Mouse (Mus musculus) layer of hippocampus, postnatal 14 days (tissue): Measurements from ENCODE around the gene Jph2. TPM values are rescaled to one million over a fixed set of nuclear protein-coding genes. Genes with fewer than 3 reads are reported as not detected.
A peak's percentile ranks its signal among the peaks of the same experiment; 100 is the strongest.
"Not testable (repeated sequence)": the region's sequence is repeated elsewhere in the genome, so short reads cannot be mapped to it uniquely, and the experiment has no call there.

Experiments used
- DNase-seq, 2 experiments: peaks; one replicate each; pipeline ENCODE4 v3.0.0; 2021 to 2022; ENCODE audit warnings: low spot score in 2 of 2, mixed read lengths in 1 of 2
- total RNA-seq, 2 experiments: library from RNA; stranded (reverse); gene quantifications; 2 replicates each; pipeline ENCODE4 v1.2.3; 2021

The Jph2 gene
- total RNA-seq, 2 experiments from 2014 or later, result 0.46 to 0.64 TPM

DNA sequence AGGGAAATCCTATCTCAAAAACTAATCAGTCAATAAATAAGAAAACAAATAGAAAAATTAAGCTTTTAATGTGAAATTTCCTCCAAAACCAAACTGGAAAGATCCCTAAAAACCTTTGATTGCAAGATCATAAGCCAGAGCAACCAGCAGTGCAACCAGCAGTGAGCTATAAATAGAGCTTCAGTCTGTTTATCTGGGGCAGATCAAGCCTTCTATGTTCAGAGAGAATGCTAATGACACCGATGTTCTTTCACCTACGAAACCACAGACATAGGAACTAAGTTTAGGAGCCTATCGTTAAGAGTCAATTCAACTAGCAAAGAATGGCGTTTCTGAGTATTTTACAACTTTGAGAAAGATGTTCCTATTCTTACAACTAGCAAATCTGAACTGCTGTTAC is 14.0 kb upstream of the Jph2 start:
- DNase-seq, result no peak

DNA sequence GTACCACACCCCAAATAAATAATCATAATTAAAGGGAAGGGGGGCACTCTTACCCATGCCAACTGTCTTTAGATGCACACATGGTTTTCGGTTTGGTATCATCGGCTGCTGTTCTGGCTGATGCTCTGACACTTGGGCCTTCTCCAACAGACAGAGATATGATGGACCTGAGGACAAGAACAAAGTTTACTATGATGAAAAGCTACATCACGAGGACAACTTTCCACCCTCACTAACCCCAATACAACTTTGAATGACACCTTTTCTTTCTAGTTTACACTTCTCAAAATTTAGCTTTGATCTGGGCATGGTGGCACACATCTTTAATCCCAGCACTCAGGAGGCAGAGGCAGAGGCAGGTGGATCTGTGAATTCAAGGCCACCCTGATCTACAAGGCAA is 13.6 kb upstream of the Jph2 start:
- not testable (repeated sequence) for DNase-seq

DNA sequence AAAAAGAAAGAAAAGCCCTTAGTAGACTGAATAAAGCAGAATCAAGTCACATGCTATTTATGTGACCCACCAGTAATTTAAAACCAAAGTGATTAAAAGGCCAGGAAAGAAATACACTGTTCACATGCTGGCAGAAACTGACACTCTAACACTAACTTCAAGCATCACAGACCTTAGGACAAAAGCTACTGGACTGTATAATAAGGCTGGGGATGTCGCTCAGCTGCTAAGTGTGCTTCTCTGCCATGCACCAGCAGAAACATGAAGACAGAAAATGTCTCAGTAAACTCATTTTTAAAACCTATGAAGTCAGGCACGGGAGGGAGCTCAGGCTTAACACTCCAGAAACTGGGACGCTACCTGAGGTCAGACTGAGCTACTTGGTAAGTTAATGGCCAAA is 12.4 kb upstream of the Jph2 start:
- no peak for DNase-seq

DNA sequence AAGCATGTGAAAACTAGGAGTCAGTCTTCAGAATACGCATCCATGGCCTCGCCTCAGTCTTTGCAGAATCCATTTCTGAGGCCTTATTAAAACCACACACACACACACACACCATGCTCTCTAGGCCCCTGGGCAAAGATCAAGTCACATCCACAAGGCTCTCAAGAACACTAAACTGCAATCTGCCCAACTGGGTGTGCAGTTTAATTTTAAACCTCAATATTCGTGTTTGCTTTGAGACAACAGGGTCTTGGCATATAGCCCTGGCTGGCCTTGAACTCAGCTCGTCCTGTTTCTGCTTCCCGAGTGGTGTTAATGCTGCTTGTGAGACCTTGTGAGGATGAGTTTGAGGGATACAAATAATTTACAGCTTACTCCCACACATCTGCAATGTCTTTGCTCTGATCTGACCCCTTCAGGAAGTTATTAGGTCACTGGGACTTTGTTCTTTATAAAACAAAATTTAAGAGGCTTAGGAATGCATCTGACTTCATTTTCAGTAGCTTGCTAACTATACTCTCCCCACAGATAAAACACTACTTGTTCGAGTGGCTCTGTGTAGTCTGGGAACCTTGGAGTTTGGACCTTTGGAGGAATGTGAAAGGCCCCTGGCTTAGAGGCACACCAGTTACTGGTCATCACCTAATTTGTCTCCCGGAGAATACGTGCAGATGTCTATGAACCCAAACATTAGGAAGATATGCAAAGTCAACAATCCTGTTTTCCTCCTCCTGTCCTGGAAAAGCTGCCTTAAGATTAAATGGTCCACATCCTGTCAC is 6.4 kb upstream of the Jph2 start:
- no peak for DNase-seq

DNA sequence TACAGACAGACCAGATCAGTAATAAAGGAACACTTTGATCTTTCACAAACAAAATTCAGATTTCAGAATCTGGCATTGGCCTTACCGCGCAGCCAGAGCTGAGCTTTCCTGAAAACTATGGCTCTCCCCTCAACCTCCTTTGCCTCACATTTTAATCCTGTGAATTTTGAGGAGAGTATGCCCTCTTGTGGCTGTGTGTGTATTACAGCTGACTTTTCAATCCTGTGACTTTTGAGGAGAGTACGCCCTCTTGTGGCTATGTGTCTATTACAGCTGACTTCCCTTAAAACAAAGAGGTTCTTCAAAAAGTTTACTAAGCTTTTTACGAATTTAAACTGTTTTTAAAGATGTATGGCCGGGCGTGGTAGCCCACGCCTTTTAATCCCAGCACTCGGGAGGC is 3.4 kb upstream of the Jph2 start:
- peak; percentile 87 to 90 for DNase-seq

DNA sequence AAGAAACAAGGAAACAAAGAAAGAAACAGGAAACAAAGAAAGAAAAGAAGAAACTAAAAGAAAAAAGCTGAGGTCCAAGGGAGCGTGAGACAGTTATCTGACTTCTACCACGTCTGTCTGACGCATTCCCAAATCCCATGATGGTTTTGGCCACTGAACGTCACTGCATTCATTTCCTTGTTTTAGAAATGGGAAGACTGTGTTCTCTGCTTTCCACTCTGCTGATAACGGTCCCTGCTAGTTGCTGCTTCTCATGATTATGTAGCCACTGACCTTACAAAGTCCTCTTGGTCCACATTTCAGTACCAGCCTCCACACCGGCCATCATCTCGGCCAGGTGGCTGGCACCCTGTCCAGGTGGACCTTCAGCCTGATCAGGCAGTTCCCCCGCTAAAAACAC is 1.4 kb upstream of the Jph2 start:
- DNase-seq, result no peak

DNA sequence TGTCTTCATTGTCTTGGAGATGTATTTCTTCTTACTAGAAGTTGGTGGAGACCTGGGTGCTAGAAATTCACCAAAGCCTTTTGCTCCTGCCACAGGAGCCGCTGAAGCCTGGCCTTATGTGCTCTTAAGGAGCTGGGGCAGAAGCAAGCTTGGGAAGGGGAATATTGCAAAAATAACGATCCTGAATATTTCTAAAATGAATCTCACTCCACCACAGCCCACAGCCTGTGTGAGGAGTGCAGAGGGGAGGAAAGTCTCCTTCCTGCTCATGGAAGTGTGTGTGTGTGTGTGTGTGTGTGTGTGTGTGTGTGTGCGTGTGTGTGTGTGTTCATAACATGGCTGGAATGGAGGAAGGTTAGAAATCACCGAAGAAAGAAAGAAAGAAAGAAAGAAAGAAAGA is 977 bp upstream of the Jph2 start:
- DNase-seq, result no peak

DNA sequence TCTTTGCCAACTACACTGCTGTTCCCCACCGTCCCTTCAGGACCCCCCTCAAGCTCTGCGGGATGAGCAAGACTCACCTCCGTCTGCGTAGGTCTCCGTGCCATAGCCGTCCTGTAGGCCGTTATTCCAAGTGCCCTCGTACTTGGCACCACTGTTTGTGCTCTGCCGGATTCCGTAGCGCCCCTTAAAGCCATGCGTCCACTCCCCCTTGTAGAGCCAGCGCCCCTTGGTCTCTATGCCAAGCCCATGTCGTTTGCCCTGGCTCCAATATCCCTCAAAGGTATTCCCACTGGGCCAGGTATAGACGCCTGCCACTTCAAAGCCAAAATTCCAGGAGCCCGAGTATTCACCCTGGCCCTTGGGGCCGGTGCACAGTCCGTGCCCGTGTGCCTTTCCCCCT is 722 bp downstream of the Jph2 start:
- no peak for DNase-seq

DNA sequence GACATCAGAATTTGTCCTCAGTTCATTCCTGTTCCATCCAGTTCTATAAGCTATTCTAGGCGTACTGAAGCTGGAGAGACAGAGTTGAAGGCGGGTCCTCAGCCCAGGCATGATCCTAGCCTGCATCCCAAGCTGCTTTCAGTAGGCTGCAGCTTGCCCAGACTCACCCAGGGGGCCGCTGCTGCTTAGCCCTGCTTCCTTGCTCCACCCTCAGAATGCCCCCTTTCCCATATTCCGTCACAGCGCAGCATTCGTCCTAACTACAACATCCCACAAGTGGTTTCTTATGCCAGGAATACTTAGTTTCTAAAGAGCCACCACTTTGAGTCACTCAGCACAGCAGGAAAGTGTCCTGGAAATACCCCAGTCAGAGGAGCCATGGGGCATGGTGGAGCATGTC is 2.8 kb downstream of the Jph2 start:
- DNase-seq, result no peak

DNA sequence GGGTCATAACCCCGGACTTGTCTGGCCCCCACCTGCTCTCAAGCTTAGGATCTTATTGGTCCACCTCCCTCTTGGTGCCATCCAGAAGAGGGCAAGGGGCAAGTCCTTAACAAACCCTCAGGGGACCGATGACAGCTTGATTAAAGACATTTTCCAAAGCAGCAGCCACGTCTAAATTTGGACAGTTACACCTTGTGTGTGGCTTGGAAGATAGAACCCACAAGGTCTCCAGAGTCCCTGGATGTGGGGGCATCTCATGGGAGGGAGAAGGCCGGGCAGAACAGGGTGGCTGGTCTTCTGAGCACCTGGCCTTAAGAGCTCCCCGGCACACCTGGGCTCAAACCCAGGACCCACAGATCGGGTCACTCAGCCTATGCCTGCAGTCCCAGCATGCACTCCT is 3.8 kb downstream of the Jph2 start:
- no peak for DNase-seq

DNA sequence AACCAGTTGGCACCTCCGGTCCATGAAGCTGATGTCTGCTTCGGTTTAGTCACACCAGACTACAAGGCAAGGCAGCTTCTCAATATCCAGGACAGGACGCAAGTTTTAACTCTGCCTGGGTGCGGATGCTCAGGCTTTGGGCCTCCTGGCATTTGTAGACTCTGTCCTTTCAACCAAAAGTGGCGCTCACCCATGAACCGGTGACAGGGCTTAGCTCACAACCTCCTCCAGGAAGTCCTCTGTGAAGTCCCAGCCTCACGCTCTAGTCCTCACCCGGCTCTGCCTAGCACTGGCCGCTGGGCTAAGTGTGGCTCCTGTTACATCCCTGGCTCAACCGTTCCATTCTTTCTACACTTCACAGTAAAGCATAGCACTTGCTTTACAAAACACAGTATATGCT is 4.6 kb downstream of the Jph2 start:
- no peak for DNase-seq

DNA sequence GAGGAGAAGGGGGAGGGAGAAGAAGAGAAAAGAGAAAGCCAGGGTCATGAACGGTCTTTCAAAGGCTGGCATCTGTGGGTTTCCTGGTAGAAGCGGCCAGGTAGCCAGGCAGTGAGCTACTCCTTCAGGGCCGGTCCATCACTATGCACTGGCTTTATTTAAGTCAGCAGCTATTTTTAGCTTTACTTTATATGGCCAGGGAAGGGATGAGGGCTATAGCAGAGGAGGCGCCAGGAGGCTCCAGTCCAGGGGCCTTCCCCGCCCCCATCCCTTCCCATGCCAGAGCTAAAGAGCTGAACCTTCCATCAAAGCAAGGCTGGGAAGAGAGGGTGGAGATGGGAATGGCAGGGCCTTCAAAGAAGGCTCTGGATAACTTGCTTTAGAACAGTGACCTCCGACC is 5.4 kb downstream of the Jph2 start:
- DNase-seq, result no peak

DNA sequence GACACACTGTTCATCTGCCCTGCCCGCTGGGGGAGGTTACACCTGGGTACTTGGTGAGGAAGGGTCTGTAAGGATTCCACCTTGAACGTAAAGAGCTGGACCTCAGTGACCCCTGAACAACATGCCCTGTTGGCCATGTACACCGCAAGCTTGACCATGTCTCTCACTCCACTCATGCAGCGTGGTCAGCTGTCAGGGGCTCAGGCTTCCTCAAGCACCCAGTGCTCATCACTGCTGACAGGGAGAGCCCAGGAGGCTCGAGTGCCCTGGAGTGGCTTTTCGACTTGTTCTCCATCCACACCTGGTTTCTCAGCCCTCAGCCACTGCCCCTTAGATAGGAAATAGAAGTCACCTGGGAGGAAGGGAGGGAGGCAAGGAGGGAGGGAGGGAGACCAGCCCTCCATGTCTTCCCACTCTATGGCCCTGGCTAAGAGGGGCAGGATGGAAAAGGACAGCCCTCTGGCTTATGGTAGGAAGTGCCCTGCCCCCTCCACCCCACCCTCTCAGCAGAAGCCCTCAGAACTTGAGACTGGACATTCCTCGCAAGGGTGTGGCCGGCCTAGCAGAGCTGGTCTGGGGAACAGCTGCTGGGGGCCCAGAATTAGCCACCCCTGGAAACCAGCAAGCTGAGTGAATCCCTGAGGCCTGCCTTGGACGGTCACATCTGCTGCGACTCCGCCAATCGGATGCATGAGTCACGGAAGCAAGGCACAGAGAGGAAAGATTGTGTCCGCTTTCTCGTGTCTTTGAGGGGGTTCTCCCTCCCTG is 11.2 kb downstream of the Jph2 start:
- DNase-seq, result no peak

DNA sequence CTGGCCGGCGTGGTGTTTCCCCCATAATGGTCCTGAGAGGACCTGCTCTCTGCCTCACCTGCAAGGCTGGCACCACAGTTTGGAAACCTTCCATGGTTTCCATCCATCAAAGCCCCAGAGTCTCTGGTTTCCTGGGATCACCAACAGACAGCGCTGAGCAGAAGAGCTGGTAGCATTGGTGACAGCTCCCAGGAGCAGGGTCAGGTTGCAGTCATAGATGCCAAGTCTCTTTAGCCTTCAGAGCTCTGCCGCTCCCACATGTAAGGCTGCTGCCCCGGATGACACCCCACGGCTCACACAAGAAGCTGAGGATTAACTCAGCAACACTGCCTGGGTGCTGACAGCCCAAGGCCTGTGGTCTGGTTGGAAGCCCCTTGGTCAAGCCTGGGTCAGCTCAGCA is 12.7 kb downstream of the Jph2 start:
- no peak for DNase-seq

DNA sequence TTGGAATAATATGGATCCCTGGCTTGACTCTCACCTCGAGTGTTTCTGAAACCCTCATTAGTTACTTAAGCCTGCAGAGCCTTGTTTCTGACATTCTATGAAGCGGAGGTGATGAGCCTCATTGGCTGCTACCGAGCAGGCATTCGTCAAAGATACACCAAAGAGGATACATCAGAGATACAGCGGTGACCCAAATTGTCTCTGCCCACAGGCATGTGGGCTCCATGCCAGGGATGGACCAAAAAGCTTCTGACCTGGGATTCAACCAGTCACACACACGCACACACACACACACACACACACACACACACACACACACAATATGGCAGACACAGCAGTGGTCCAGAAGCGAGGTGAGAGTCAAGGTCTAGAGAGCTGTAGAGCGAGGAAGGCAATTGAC is 16.5 kb downstream of the Jph2 start:
- DNase-seq, result no peak

DNA sequence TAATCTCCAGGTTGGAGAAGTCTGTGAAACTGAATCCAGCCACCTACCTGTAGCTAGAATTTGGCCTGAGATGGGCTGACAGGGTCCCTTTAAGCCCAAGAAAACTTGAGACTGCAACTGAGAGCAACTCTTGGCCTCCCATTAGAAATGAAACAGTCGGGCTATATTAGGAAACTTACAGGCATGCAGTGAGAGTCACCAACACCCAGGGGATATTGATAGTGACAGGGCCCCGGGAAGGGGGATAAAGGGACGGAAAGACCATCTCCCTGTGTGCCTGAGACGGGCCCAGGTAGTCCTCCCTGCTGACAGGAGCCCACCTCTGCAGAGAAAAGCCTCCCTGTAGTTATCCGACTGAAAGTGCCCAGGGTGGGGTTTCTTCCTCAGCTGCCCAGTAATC is 18.4 kb downstream of the Jph2 start:
- no peak for DNase-seq

DNA sequence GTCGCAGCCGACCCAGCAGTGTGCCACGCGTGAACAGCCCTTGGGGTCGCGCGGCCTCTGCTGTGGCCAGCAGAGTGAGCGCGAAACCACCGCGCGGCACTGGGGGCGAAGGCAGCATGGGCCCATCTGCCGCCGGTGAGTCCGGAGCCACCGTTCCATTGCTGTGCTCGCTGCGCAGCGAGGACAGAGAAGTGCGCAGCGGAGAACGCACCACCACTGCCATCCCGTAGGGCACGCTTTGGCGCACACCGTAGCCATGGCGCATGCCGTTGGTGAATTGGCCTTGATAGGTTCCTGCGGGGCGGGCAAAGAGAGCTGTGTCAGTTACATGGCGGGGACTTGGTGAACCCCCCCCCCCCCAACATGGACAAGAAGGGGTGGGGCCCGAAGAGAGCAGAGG is 21.7 kb downstream of the Jph2 start:
- DNase-seq, result no peak

DNA sequence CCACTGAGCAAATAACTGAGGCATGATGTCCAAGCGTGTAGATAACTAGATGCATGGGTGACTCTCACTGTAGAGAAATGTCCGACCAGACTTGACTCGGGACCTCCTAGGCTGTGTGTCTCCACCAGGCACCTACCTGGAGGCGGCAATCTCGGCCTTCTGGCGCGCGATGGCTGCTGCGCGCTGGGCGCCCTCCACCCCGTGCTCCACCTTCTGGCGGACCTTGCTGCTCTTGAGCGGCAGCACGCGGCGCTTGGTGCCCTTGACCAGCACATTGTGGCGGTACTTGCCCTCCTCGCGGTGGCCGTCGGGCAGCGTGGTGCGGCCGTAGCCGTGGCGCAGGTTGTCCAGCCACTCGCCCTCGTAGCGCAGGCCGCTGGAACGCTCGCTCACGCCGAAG is 22.3 kb downstream of the Jph2 start:
- DNase-seq, result no peak

DNA sequence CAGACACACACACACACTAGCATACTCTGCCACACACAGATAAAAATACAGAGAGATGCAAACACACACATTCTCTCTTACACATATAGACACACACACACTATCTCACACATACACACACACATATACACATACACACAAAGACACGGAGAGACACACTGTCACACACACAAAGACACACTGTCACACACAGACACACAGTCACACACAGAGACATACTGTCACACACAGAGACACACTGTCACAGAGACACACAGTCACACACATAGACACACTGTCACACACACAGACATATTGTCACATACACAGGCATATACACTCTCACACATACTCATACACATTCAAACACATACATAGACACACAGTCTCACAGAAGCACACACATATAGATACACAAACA is 25.2 kb downstream of the Jph2 start:
- no peak for DNase-seq

DNA sequence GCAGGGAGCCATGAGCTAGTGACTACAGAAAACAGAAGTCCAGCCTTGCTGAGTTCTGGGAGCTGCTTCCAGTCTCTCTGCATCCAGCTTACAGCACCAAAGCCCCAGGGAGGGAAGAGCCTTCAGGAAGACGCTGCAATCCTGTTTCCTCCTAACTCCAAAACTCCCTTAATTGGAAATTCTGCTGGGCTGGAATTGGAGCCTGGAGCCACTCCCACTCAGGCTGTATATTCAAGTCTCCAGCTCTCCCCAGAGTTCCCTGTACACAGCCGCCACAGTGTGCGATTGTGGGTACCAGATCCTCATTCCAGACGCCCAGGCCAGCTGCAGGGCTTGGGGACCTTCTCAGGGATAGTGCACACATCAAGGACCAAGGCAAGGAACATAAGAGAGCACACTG is 27.6 kb downstream of the Jph2 start:
- no peak for DNase-seq

DNA sequence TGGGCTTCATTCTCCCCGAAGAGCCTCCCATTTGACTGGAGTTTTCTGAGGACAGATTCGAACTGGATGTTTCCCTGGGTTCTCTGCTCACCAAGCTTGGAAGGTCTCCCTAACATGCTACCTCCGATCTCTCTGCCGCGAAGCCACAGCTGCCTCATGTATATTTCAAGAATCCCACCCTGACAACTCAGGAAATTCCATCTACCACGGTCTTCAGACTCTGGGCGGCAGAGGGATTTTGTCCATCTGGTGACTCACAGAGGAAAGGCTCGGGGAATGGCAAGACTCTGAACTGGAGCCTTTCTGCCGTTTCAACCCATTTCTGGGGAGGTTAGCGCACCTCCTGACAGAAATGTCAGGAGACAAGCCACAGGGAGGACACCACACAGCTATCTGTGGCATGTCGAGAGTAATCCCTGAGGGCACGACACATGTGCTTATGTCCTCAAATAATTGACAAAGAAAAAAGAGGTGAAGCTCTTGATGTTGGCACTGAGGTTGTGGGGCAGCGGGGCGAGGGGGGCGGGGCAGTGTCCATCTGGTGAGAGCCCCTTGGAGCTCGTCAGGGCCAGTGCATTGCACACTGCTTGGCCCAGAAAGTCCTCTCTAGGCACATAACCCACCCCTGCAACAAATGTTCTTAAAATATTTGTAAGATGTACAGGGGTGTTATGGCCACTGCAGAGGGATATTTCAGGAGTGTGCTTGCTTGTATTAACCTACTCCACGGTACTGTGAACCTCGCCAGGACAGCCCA is 32.8 kb downstream of the Jph2 start:
- no peak for DNase-seq
